Mouse (Mus musculus) left cerebral cortex, postnatal 25 days (tissue): ENCODE data around the gene Aldh1b1. TPM values are rescaled to one million over a fixed set of nuclear protein-coding genes. Genes with fewer than 3 reads are reported as not detected.

Source experiments
- DNase-seq, 2 experiments: peaks; one replicate each; pipeline ENCODE4 v3.0.0; 2022; ENCODE audit warnings: low spot score in 2 of 2, mixed read lengths in 1 of 2
- intact Hi-C: fragments of 180-260 bp; cut with DNase I; formaldehyde crosslinking; loops from one replicate; pipeline ENCODE4 v1.15.1; 2025
- total RNA-seq, 2 experiments: library from RNA; stranded (reverse); gene quantifications; 2 replicates each; pipeline ENCODE4 v1.2.3; 2021

The Aldh1b1 gene
- 1 to 10 TPM; 5.7 to 6.4 TPM for total RNA-seq

- intact Hi-C loops, result no loop called here
- DNase-seq, result peak; percentile 77
Measured at GRCm38 (mm10) chr4:45798964-45799363, at the start of gene Aldh1b1. Gene Aldh1b1 (plus strand): TSS chr4:45799022.

- intact Hi-C loops, result no loop called here
Measured at GRCm38 (mm10) chr4:45749449-45749848, 49.4 kb upstream of the Aldh1b1 start.

GRCm38 (mm10) chr4:45750477-45750876 is 48.3 kb upstream of the Aldh1b1 start:
- no peak for DNase-seq
- intact Hi-C loops, result no loop called here

More at GRCm38 (mm10) chr4:45749449-45749848, 49.4 kb upstream of the Aldh1b1 start:
- no peak for DNase-seq

- no peak for DNase-seq
- intact Hi-C loops, result no loop called here
Measured at GRCm38 (mm10) chr4:45753211-45753809, 45.5 kb upstream of the Aldh1b1 start.

GRCm38 (mm10) chr4:45754171-45754570 is 44.7 kb upstream of the Aldh1b1 start:
- intact Hi-C loops, result no loop called here

GRCm38 (mm10) chr4:45755097-45755496 is 43.7 kb upstream of the Aldh1b1 start:
- DNase-seq, result no peak
- intact Hi-C loops, result loop anchor here (5.0 kb wide), 1 partner anchor 58 kb away; no protein-coding TSS in a partner anchor

More at GRCm38 (mm10) chr4:45754171-45754570, 44.7 kb upstream of the Aldh1b1 start:
- DNase-seq, result peak in 1 of 2 experiments; percentile 25

- DNase-seq, result peak; percentile 58 to 89
- intact Hi-C loops, result loop anchor here (2.0 to 5.0 kb wide), 2 partner anchors 33 to 59 kb away; no protein-coding TSS in a partner anchor
Measured at GRCm38 (mm10) chr4:45755881-45756280, 42.9 kb upstream of the Aldh1b1 start.

- intact Hi-C loops, result loop anchor here (2.0 to 5.0 kb wide), 2 partner anchors 31 to 61 kb away; no protein-coding TSS in a partner anchor
- DNase-seq, result no peak
Measured at GRCm38 (mm10) chr4:45757941-45758340, 40.9 kb upstream of the Aldh1b1 start.

- no peak for DNase-seq
- intact Hi-C loops, result loop anchor here (5.0 kb wide), 1 partner anchor 62 kb away; no protein-coding TSS in a partner anchor
Measured at GRCm38 (mm10) chr4:45759411-45759810, 39.4 kb upstream of the Aldh1b1 start.

- no peak for DNase-seq
- intact Hi-C loops, result no loop called here
Measured at GRCm38 (mm10) chr4:45762600-45762999, 36.2 kb upstream of the Aldh1b1 start.

GRCm38 (mm10) chr4:45763288-45764140 is 35.3 kb upstream of the Aldh1b1 start:
- DNase-seq, result peak in 1 of 2 experiments; percentile 51
- intact Hi-C loops, result no loop called here

GRCm38 (mm10) chr4:45764141-45764494 is 34.7 kb upstream of the Aldh1b1 start:
- DNase-seq, result no peak
- intact Hi-C loops, result no loop called here

- no peak for DNase-seq
- intact Hi-C loops, result no loop called here
Measured at GRCm38 (mm10) chr4:45765121-45765564, 33.7 kb upstream of the Aldh1b1 start.

GRCm38 (mm10) chr4:45765565-45766201 is 33.1 kb upstream of the Aldh1b1 start:
- intact Hi-C loops, result no loop called here
- DNase-seq, result no peak

- DNase-seq, result no peak
- intact Hi-C loops, result no loop called here
Measured at GRCm38 (mm10) chr4:45766774-45767173, 32.0 kb upstream of the Aldh1b1 start.

- intact Hi-C loops, result no loop called here
Measured at GRCm38 (mm10) chr4:45767891-45768558, 30.8 kb upstream of the Aldh1b1 start.

GRCm38 (mm10) chr4:45769141-45769540 is 29.7 kb upstream of the Aldh1b1 start:
- no peak for DNase-seq
- intact Hi-C loops, result no loop called here

More at GRCm38 (mm10) chr4:45767891-45768558, 30.8 kb upstream of the Aldh1b1 start:
- no peak for DNase-seq

- DNase-seq, result no peak
- intact Hi-C loops, result no loop called here
Measured at GRCm38 (mm10) chr4:45769791-45770637, 28.8 kb upstream of the Aldh1b1 start.

GRCm38 (mm10) chr4:45770638-45771033 is 28.2 kb upstream of the Aldh1b1 start:
- no peak for DNase-seq
- intact Hi-C loops, result loop anchor here (1.0 kb wide), 2 partner anchors 39 to 352 kb away; no protein-coding TSS in a partner anchor
